Mouse (Mus musculus): ENCODE measurements at regions not wholly inside any gene's neighbourhood (a gene's known extent, or its start where the extent isn't known, plus 50 kb on each side); places are given as distances from the start of the nearest gene placed in this dataset.

DNA sequence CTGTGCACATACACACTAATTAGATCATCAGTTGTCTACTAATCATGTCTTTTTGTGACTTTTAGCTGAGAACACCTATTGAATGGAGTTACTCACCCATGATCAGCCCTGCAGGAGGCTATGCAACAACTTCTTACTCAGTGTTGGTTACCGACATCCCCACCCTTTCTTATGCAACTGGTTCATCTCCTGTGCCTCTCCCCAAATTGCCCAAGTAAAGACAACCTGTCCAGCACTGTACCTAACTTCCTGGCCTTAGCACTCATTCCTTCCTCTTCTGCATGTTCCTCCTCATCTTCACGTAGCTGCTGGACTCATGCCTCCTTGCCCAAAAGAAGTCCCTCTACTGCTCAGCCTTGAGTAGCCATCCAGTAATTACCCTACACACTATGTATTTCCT, 76.2 kb upstream of the Klf7 start:
- Histone ChIP-seq H3K79me2 (ENCODE audit: control insufficient read depth, insufficient read depth) (no peaks in the 10 kb centered on the region), H3K27me3 (ENCODE audit: control insufficient read depth, insufficient read depth, insufficient read length) (no peaks in the 10 kb centered on the region), H3K4me3 (no peak overlapping the region), H3K36me3 (ENCODE audit: control insufficient read depth, insufficient read depth) (no peaks in the 10 kb centered on the region), H3K4me2 (ENCODE audit: low read depth) (no peak overlapping the region), H3ac (ENCODE audit: control insufficient read depth, insufficient read length) (no peak overlapping the region)
- TF ChIP-seq POLR2A (IDR thresholded peaks at IDR 0.05; ENCODE audit: insufficient read length, low read depth) (no peak), REST (IDR thresholded peaks at IDR 0.05; ENCODE audit: insufficient read depth, insufficient read length) (no peak)

DNA sequence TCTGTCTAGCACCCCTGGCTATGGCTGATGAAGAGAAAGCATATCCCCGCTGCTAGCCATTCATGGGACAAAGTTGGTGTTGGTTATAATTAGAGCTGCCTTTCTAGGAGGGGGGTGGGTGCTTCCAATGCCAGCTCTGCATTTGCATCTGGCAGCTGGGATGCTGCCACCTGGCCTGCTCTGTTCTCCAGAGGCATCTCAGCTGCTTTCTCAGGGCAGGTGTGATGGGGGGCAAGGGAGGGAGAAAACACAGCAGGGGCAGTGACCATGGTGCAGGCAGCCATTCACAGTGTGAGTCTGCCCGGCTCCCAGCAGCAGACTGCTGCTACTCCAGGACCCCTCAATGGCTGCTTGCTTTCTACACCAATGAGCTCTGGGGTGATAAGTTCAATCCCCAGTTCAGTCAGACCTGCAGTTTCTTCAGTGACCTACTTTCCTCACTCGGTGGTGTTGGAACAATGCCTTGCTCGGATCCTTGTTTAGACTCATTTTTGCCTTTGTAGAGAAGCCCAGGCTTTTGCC, 73.9 kb upstream of the Klf7 start:
- Histone ChIP-seq H3K27me3 (ENCODE audit: control insufficient read depth, insufficient read depth, insufficient read length) (no peaks in the 10 kb centered on the region), H3K36me3 (ENCODE audit: control insufficient read depth, insufficient read depth) (no peaks in the 10 kb centered on the region), H3K4me2 (ENCODE audit: low read depth) (no peak overlapping the region), H3ac (ENCODE audit: control insufficient read depth, insufficient read length) (no peak overlapping the region), H3K4me3 (no peak overlapping the region), H3K79me2 (ENCODE audit: control insufficient read depth, insufficient read depth) (no peaks in the 10 kb centered on the region)
- TF ChIP-seq MYOD1 (IDR thresholded peaks at IDR 0.05; ENCODE audit: control insufficient read depth in 1 of 3, insufficient read length in 2 of 3, low read depth in 2 of 3): peak in 1 of 3 experiments; percentile 63
- TF ChIP-seq TCF3 (IDR thresholded peaks at IDR 0.05; ENCODE audit: insufficient read length, low read depth): no peak
- TF ChIP-seq MYOG (IDR thresholded peaks at IDR 0.05; ENCODE audit: control insufficient read depth in 1 of 3, insufficient read depth in 1 of 3, insufficient read length in 2 of 3, low read depth in 2 of 3): peak in 1 of 3 experiments; percentile 42

DNA sequence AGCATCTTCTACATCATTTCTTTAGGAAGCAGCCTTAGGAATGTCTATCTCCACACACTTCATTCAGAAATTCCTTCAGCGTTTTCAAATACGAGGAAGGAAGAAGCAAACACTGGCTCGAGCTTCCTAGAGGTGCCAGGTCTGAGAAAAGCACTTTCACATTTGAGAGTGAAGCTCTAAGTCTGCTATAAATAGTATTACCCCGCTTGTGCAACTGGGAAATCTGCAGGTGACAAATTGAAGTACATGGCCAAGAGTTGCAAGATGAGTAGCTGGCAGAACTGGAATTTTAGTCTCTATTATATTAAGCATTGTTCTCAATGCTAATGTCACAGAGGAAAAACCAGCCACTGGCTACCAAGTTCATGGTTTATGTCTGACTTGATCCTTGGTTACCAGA, 73.2 kb upstream of the Klf7 start:
- Histone ChIP-seq H3ac (ENCODE audit: control insufficient read depth, insufficient read length) (no peak overlapping the region), H3K27me3 (ENCODE audit: control insufficient read depth, insufficient read depth, insufficient read length) (no peaks in the 10 kb centered on the region), H3K36me3 (ENCODE audit: control insufficient read depth, insufficient read depth) (no peaks in the 10 kb centered on the region), H3K4me3 (no peak overlapping the region), H3K4me2 (ENCODE audit: low read depth) (no peak overlapping the region), H3K79me2 (ENCODE audit: control insufficient read depth, insufficient read depth) (no peaks in the 10 kb centered on the region)
- TF ChIP-seq MYOD1 (IDR thresholded peaks at IDR 0.05; ENCODE audit: control insufficient read depth in 1 of 3, insufficient read length in 2 of 3, low read depth in 2 of 3) (no peak), MAX (IDR thresholded peaks at IDR 0.05; ENCODE audit: low read depth) (no peak), SRF (IDR thresholded peaks at IDR 0.05; ENCODE audit: control insufficient read depth, insufficient read length, low read depth) (no peak), E2F4 (IDR thresholded peaks at IDR 0.05; ENCODE audit: insufficient read depth) (no peak), POLR2AphosphoS2 (IDR thresholded peaks at IDR 0.05; ENCODE audit: insufficient read length, low read depth) (no peak), TCF3 (IDR thresholded peaks at IDR 0.05; ENCODE audit: insufficient read length, low read depth) (no peak)

DNA sequence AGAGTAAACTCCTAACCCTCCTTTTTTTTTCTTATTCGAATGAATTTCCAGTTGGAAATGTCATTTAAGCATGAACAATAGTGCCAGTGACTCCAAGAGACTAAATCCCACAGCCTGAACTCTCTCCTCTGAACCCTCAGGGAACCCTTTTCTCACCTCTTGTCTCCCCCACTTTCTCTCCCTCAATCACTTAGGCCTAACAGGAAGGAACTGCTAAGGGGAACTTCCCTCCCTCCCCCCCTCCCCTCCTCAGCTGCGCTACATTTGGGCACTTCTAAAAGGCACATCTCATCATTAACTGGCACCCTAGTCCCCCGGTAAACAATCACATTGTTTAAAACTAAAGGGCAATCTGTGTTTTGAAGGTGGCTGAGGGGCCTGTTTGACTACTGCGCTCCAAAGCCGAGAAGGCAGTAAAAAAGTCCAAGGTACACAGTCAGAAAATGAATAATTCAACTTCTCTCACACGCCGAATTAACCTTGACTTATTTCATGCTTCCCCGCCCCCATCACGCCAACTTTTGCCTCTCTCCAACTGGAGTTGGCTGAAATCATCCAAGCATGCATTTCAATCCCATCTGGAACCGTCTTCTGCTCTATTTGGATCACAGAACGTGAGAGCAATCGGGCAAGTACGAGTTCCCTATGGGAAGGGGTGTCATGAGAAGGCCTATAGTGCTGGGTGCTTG, 71.2 kb upstream of the Klf7 start:
- H3K36me3 ChIP-seq (ENCODE audit: control insufficient read depth, insufficient read depth): no peaks in the 10 kb centered on the region
- H3K27me3 ChIP-seq (ENCODE audit: control insufficient read depth, insufficient read depth, insufficient read length): no peaks in the 10 kb centered on the region
- no peak overlapping the region for H3K4me3 ChIP-seq
- H3K79me2 ChIP-seq (ENCODE audit: control insufficient read depth, insufficient read depth): no peaks in the 10 kb centered on the region
- TF ChIP-seq MYOG (IDR thresholded peaks at IDR 0.05; ENCODE audit: control insufficient read depth in 1 of 3, insufficient read depth in 1 of 3, insufficient read length in 2 of 3, low read depth in 2 of 3): no peak
- TF ChIP-seq TCF3 (IDR thresholded peaks at IDR 0.05; ENCODE audit: insufficient read length, low read depth): no peak
- H3K4me2 ChIP-seq (ENCODE audit: low read depth): no peak overlapping the region
- no peak overlapping the region for H3ac ChIP-seq (ENCODE audit: control insufficient read depth, insufficient read length)

DNA sequence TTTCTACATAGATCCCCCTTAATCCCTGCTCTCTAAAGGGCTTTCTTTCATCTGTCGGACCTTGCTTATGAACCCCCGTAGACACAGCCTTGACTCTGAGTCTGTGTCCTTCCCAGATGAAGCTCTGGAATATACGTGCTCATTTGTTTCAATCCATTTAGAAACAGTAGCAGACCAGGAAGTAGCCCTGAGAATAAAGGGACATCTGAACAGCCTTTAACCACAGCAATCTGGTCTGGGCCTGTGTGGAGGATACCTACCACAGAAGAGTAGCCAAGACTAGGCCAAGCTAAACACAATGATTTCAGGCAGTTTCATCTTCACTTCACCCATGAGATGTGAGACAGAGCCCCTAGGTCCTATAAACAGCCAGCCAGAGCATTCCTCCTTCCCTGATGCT, 70.7 kb upstream of the Klf7 start:
- no peaks in the 10 kb centered on the region for H3K36me3 ChIP-seq (ENCODE audit: control insufficient read depth, insufficient read depth)
- no peak overlapping the region for H3K4me3 ChIP-seq
- no peaks in the 10 kb centered on the region for H3K79me2 ChIP-seq (ENCODE audit: control insufficient read depth, insufficient read depth)
- no peak overlapping the region for H3ac ChIP-seq (ENCODE audit: control insufficient read depth, insufficient read length)
- no peaks in the 10 kb centered on the region for H3K27me3 ChIP-seq (ENCODE audit: control insufficient read depth, insufficient read depth, insufficient read length)
- TF ChIP-seq CEBPB (IDR thresholded peaks at IDR 0.05; ENCODE audit: insufficient read depth, poor library complexity, severe bottlenecking) (no peak), POLR2AphosphoS2 (IDR thresholded peaks at IDR 0.05; ENCODE audit: insufficient read length, low read depth) (no peak), E2F4 (IDR thresholded peaks at IDR 0.05; ENCODE audit: insufficient read depth) (no peak), TCF12 (IDR thresholded peaks at IDR 0.05; ENCODE audit: insufficient read depth, poor library complexity, severe bottlenecking) (no peak), TCF3 (IDR thresholded peaks at IDR 0.05; ENCODE audit: insufficient read length, low read depth) (no peak), REST (IDR thresholded peaks at IDR 0.05; ENCODE audit: insufficient read depth, insufficient read length) (no peak), SRF (IDR thresholded peaks at IDR 0.05; ENCODE audit: control insufficient read depth, insufficient read length, low read depth) (no peak), POLR2A (IDR thresholded peaks at IDR 0.05; ENCODE audit: insufficient read length, low read depth) (no peak), MYOD1 (IDR thresholded peaks at IDR 0.05; ENCODE audit: control insufficient read depth in 1 of 3, insufficient read length in 2 of 3, low read depth in 2 of 3) (no peak), MAX (IDR thresholded peaks at IDR 0.05; ENCODE audit: low read depth) (no peak), USF1 (IDR thresholded peaks at IDR 0.05; ENCODE audit: low read depth) (no peak)
- no peak overlapping the region for H3K4me2 ChIP-seq (ENCODE audit: low read depth)
